28 mouse cellular contexts compared by ENCODE assay signal in genomic region chr10:102975106-102975505, GRCm38 (mm10). TPM values are rescaled to one million over a fixed set of nuclear protein-coding genes. Genes with fewer than 3 reads are reported as not detected.
"Had no signal": no experiment of that assay in that cellular context is flagged by ENCODE, and none has a peak within 500 bp of the region (broad histone marks: within the 10 kb centered on the region; RNA-seq: fewer than 3 reads in every experiment).

No protein-coding gene starts in this region.

- H3K4me3 ChIP-seq: heart, adult 2 months; heart, embryonic 13.5 days; heart, embryonic 15.5 days; hindbrain, embryonic 13.5 days; hindbrain, embryonic 15.5 days; kidney, embryonic 15.5 days; limb, embryonic 13.5 days; limb, embryonic 15.5 days; liver, embryonic 12.5 days had no signal

- DNase-seq: gastrocnemius, postnatal 14 days; gastrocnemius, postnatal 36 days; heart, adult 11 months; heart, adult 2 months; heart, postnatal 14 days; heart, postnatal 36 days; kidney, adult 11 months; kidney, adult 2 months; kidney, adult 9 months; kidney, postnatal 14 days; kidney, postnatal 36 days; layer of hippocampus, adult 9-11 months; layer of hippocampus, postnatal 36 days; left cerebral cortex, postnatal 4 days had no signal

- ATAC-seq: hindbrain, postnatal 0 days; intestine, embryonic 16.5 days; liver, embryonic 12.5 days had no signal

- H3K9ac ChIP-seq: heart, embryonic 13.5 days; heart, embryonic 15.5 days; hindbrain, embryonic 13.5 days; hindbrain, embryonic 15.5 days; kidney, embryonic 15.5 days; limb, embryonic 13.5 days; limb, embryonic 15.5 days; liver, embryonic 12.5 days had no signal

- H3K36me3 ChIP-seq: heart, embryonic 13.5 days; heart, embryonic 15.5 days; hindbrain, embryonic 13.5 days; hindbrain, embryonic 15.5 days; kidney, embryonic 15.5 days; limb, embryonic 13.5 days; limb, embryonic 15.5 days; liver, embryonic 12.5 days had no signal

- H3K4me2 ChIP-seq: heart, embryonic 11.5 days; heart, embryonic 13.5 days; heart, embryonic 15.5 days; hindbrain, embryonic 13.5 days; hindbrain, embryonic 15.5 days; kidney, embryonic 15.5 days; limb, embryonic 13.5 days; limb, embryonic 15.5 days; liver, embryonic 12.5 days had no signal

- H3K9me3 ChIP-seq: heart, embryonic 13.5 days; heart, embryonic 15.5 days; hindbrain, embryonic 13.5 days; hindbrain, embryonic 15.5 days; kidney, embryonic 15.5 days; limb, embryonic 13.5 days; limb, embryonic 15.5 days; liver, embryonic 12.5 days had no signal

- H3K27ac ChIP-seq: heart, adult 2 months; heart, embryonic 13.5 days; heart, embryonic 15.5 days; hindbrain, embryonic 13.5 days; hindbrain, embryonic 15.5 days; hindbrain, postnatal 0 days; kidney, embryonic 15.5 days; kidney, postnatal 0 days; limb, embryonic 13.5 days; limb, embryonic 15.5 days; liver, embryonic 12.5 days had no signal

- H3K4me1 ChIP-seq: heart, embryonic 13.5 days; heart, embryonic 15.5 days; hindbrain, embryonic 13.5 days; hindbrain, embryonic 15.5 days; kidney, embryonic 15.5 days; limb, embryonic 13.5 days; limb, embryonic 15.5 days; liver, embryonic 12.5 days had no signal

- H3K27me3 ChIP-seq: heart, embryonic 13.5 days; heart, embryonic 15.5 days; hindbrain, embryonic 13.5 days; hindbrain, embryonic 15.5 days; kidney, embryonic 15.5 days; limb, embryonic 13.5 days; limb, embryonic 15.5 days; liver, embryonic 12.5 days had no signal

RNA-seq across cellular contexts. Expression of gene Alx1, which starts 54.9 kb away (rescaled TPM):
- polyA plus RNA-seq: intestine, embryonic 16.5 days; large intestine, adult 2 months; liver, adult 2 months had no signal
